Mouse (Mus musculus): ENCODE results near the gene Trim13.

The Trim13 gene

GRCm38 (mm10) chr14:61648685-61649504 is 50.8 kb downstream of the Trim13 start:
- peak; percentile 98 for DNase-seq (ENCODE audit: low read depth, low spot score)
- no peaks in the 10 kb centered on the region for H3K27me3 ChIP-seq (ENCODE audit: control insufficient read depth, insufficient read depth, low read length, poor library complexity, severe bottlenecking)
- no peaks in the 10 kb centered on the region for H3K36me3 ChIP-seq (ENCODE audit: control insufficient read depth, insufficient read depth, low read length, poor library complexity, severe bottlenecking)

- peak; percentile 61 for DNase-seq (ENCODE audit: low read depth, low spot score)
- H3K36me3 ChIP-seq (ENCODE audit: control insufficient read depth, insufficient read depth, low read length, poor library complexity, severe bottlenecking): no peaks in the 10 kb centered on the region
- H3K27me3 ChIP-seq (ENCODE audit: control insufficient read depth, insufficient read depth, low read length, poor library complexity, severe bottlenecking): no peaks in the 10 kb centered on the region
Observed at GRCm38 (mm10) chr14:61650291-61650960, 52.4 kb downstream of the Trim13 start.
